Mouse (Mus musculus) midbrain, postnatal 0 days (tissue): ENCODE data around the gene Acsl4. TPM values are rescaled to one million over a fixed set of nuclear protein-coding genes. Genes with fewer than 3 reads are reported as not detected.
A peak's percentile ranks its signal among the peaks of the same experiment; 100 is the strongest.

Experiments used
- ATAC-seq: fragments of 200-750 bp; cut with Nextera tagmentation; 2 replicates; pipeline ENCODE4 v1.8.0; 2017; ENCODE audit warnings: moderate number of reproducible peaks, mild to moderate bottlenecking, moderate TSS enrichment, moderate library complexity; ENCODE audit not compliant: low FRiP score
- DNase-seq: peaks from one replicate; pipeline ENCODE4 v3.0.0-alpha.2; 2015; ENCODE audit warnings: low spot score
- H3K27ac ChIP-seq: fragments of 300-500 bp; sonication (generic); 2 replicates; pipeline ENCODE4 v1.5.1; 2014; ENCODE audit warnings: low read depth, mild to moderate bottlenecking, low read length, mixed read lengths
- H3K27me3 ChIP-seq: fragments of 300-500 bp; sonication (generic); 2 replicates; pipeline ENCODE4 v1.6.1; 2014; ENCODE audit warnings: low read length, control low read depth, mixed read lengths; ENCODE audit not compliant: insufficient read depth
- H3K36me3 ChIP-seq: fragments of 300-500 bp; sonication (generic); 2 replicates; pipeline ENCODE4 v1.6.1; 2014; ENCODE audit warnings: low read length, control low read depth, mixed read lengths; ENCODE audit not compliant: insufficient read depth
- H3K4me1 ChIP-seq: fragments of 300-500 bp; sonication (generic); 2 replicates; pipeline ENCODE4 v1.6.1; 2014; ENCODE audit warnings: mild to moderate bottlenecking, control low read depth, antibody characterized with exemption, low read length, mixed read lengths; ENCODE audit not compliant: insufficient read depth
- H3K4me2 ChIP-seq: fragments of 300-500 bp; sonication (generic); 2 replicates; pipeline ENCODE4 v1.6.1; 2014; ENCODE audit warnings: low read depth, mild to moderate bottlenecking, low read length, mixed read lengths; ENCODE audit not compliant: poor library complexity, severe bottlenecking
- H3K4me3 ChIP-seq: fragments of 300-500 bp; sonication (generic); 2 replicates; pipeline ENCODE4 v1.5.1; 2014; ENCODE audit warnings: low read depth, mild to moderate bottlenecking, low read length, moderate library complexity
- H3K9ac ChIP-seq: fragments of 300-500 bp; sonication (generic); replicated peaks from 2 replicates; pipeline ENCODE4 v1.6.1; 2014; ENCODE audit warnings: mild to moderate bottlenecking, low read length, moderate library complexity, mixed read lengths; ENCODE audit not compliant: poor library complexity, severe bottlenecking
- H3K9me3 ChIP-seq: fragments of 300-500 bp; sonication (generic); 2 replicates; pipeline ENCODE4 v1.6.1; 2016; ENCODE audit warnings: low read length, control low read depth
- CTCF ChIP-seq: IDR thresholded peaks from 2 replicates; pipeline ENCODE4 v1.5.1; 2016; ENCODE audit warnings: antibody characterized with exemption, mild to moderate bottlenecking
- WGBS: fragments of 180-500 bp; shearing (Covaris S2); extraction: QIAGEN DNeasy Blood & Tissue Kit; methylation state at CpG from one replicate; pipeline ENCODE4 v1.1.7; 2014; 5-methylcytosine and 5-hydroxymethylcytosine counted together
- polyA plus RNA-seq: library from polyadenylated mRNA; unstranded; fragments of >200 nt; fragmentation: Nextera tagmentation; extraction: Ambion mirVana; gene quantifications from 2 replicates; pipeline ENCODE4 v1.2.1, GENCODE M21; 2015
- total RNA-seq: library from RNA; depleted of rRNA; stranded (reverse); fragments of >200 nt; gene quantifications from 2 replicates; pipeline ENCODE4 v1.2.3, GENCODE M21; 2014; rRNA removed

The Acsl4 gene
- total RNA-seq (42.6 and 46.6 TPM in 2 replicates), polyA plus RNA-seq (28.6 and 30.6 TPM in 2 replicates)

GRCm38 (mm10) chrX:142390247-142390908 lies at the start of gene Acsl4:
Gene Acsl4, minus strand, starts transcription at chrX:142390535.
- no peaks in the 10 kb centered on the region for H3K27me3 ChIP-seq
- no peaks in the 10 kb centered on the region for H3K9me3 ChIP-seq
- H3K4me1 ChIP-seq = no peaks in the 10 kb centered on the region; the same call in 1 of the 2 replicates
- no peaks in the 10 kb centered on the region for H3K36me3 ChIP-seq
- H3K27ac ChIP-seq = peak within 1 kb of the TSS; percentile 75
- H3K4me3 ChIP-seq = peak within 1 kb of the TSS; percentile 50
- 16% methylated on average over 30 of the region's 59 CpGs for WGBS
- no peak for TF ChIP-seq CTCF
- DNase-seq (peak; percentile 89), ATAC-seq (peak; percentile 98)
- peak within 1 kb of the TSS; percentile 67 for H3K9ac ChIP-seq
- peak within 1 kb of the TSS; percentile 53 for H3K4me2 ChIP-seq

GRCm38 (mm10) chrX:142437971-142438504 lies 47.7 kb upstream of the Acsl4 start:
- H3K36me3 ChIP-seq = no peaks in the 10 kb centered on the region

GRCm38 (mm10) chrX:142432846-142433245 lies 42.5 kb upstream of the Acsl4 start:
- H3K27ac ChIP-seq = no peak overlapping the region
- no peaks in the 10 kb centered on the region; the same call in 1 of the 2 replicates for H3K27me3 ChIP-seq
- 68% methylated on average over 3 of the region's 3 CpGs for WGBS
- DNase-seq = no peak
- H3K4me2 ChIP-seq = no peak overlapping the region
- H3K4me1 ChIP-seq = no peaks in the 10 kb centered on the region
- no peak overlapping the region for H3K9ac ChIP-seq
- H3K36me3 ChIP-seq = no peaks in the 10 kb centered on the region
- no peak overlapping the region for H3K4me3 ChIP-seq
- no peak for TF ChIP-seq CTCF
- no peak for ATAC-seq
- H3K9me3 ChIP-seq = no peaks in the 10 kb centered on the region

More at GRCm38 (mm10) chrX:142437971-142438504, 47.7 kb upstream of the Acsl4 start:
- no peak for ATAC-seq
- H3K9me3 ChIP-seq = no peaks in the 10 kb centered on the region
- 47% methylated on average over 4 of the region's 4 CpGs for WGBS
- no peaks in the 10 kb centered on the region for H3K4me1 ChIP-seq
- H3K27me3 ChIP-seq = no peaks in the 10 kb centered on the region; the same call in 1 of the 2 replicates
- DNase-seq = no peak
- H3K9ac ChIP-seq = no peak overlapping the region
- no peak overlapping the region for H3K4me3 ChIP-seq
- no peak overlapping the region for H3K27ac ChIP-seq
- no peak for TF ChIP-seq CTCF
- H3K4me2 ChIP-seq = no peak overlapping the region

GRCm38 (mm10) chrX:142427111-142427510 lies 36.8 kb upstream of the Acsl4 start:
- 69% methylated on average over 4 of the region's 4 CpGs for WGBS
- Histone ChIP-seq H3K36me3 (no peaks in the 10 kb centered on the region), H3K27me3 (peaks cover 6% of the 10 kb centered on the region; the same call in 1 of the 2 replicates), H3K27ac (no peak overlapping the region), H3K4me2 (no peak overlapping the region), H3K4me3 (no peak overlapping the region), H3K9ac (no peak overlapping the region), H3K9me3 (no peaks in the 10 kb centered on the region), H3K4me1 (no peaks in the 10 kb centered on the region)
- ATAC-seq (no peak), DNase-seq (no peak)
- TF ChIP-seq CTCF = no peak

GRCm38 (mm10) chrX:142426628-142427027 lies 36.3 kb upstream of the Acsl4 start:
- Histone ChIP-seq H3K27ac (no peak overlapping the region), H3K9ac (no peak overlapping the region), H3K27me3 (peaks cover 6% of the 10 kb centered on the region; the same call in 1 of the 2 replicates), H3K4me3 (no peak overlapping the region), H3K4me1 (no peaks in the 10 kb centered on the region), H3K4me2 (no peak overlapping the region), H3K36me3 (no peaks in the 10 kb centered on the region), H3K9me3 (no peaks in the 10 kb centered on the region)
- no peak for DNase-seq
- no peak for TF ChIP-seq CTCF
- ATAC-seq = no peak
- 84% methylated on average over 4 of the region's 4 CpGs for WGBS

- Histone ChIP-seq H3K27ac (no peak overlapping the region), H3K27me3 (peaks cover 4% of the 10 kb centered on the region; the same call in 1 of the 2 replicates), H3K36me3 (no peaks in the 10 kb centered on the region), H3K4me2 (no peak overlapping the region), H3K9ac (no peak overlapping the region), H3K4me3 (no peak overlapping the region), H3K9me3 (no peaks in the 10 kb centered on the region), H3K4me1 (no peaks in the 10 kb centered on the region)
- 63% methylated on average over 2 of the region's 2 CpGs for WGBS
- ATAC-seq = no peak
- DNase-seq = no peak
- no peak for TF ChIP-seq CTCF
Measured at GRCm38 (mm10) chrX:142413884-142414283, 23.5 kb upstream of the Acsl4 start.
